Mouse (Mus musculus): Measurements from ENCODE around the gene Nmrk2. TPM values are rescaled to one million over a fixed set of nuclear protein-coding genes. Genes with fewer than 3 reads are reported as not detected.
A peak's percentile ranks its signal among the peaks of the same experiment; 100 is the strongest.

Gene Nmrk2
- polyA plus RNA-seq, 2 experiments: not detected

GRCm38 (mm10) chr10:81244146-81244545 is 42.3 kb upstream of the Nmrk2 start:
- Histone ChIP-seq H3K9ac (replicated peaks) (no peak overlapping the region), H3K4me2 (ENCODE audit: low read depth) (no peak overlapping the region), H3K27me3 (ENCODE audit: control insufficient read depth, insufficient read depth, low read length) (peaks cover 24% of the 10 kb centered on the region), H3K4me1 (replicated peaks; ENCODE audit: control insufficient read depth in 2 of 2, insufficient read depth in 2 of 2, low read length in 1 of 2) (no peaks in the 10 kb centered on the region), H3K4me3 (ENCODE audit: insufficient read depth in 1 of 2, low read depth in 2 of 2, low read length in 2 of 2) (no peak overlapping the region), H3K36me3 (replicated peaks; ENCODE audit: control insufficient read depth, insufficient read depth, low read depth) (no peaks in the 10 kb centered on the region), H3K9me3 (ENCODE audit: control insufficient read depth, low read length) (no peaks in the 10 kb centered on the region), H3K27ac (no peak overlapping the region)
- DNase-seq (ENCODE audit: low read depth in 3 of 3, low spot score in 3 of 3) (no peak), ATAC-seq (ENCODE audit: insufficient read depth) (no peak)
- WGBS (ENCODE audit: insufficient replicate concordance): 57% methylated on average over 4 of the region's 4 CpGs
- TF ChIP-seq EP300 (IDR thresholded peaks at IDR 0.05; ENCODE audit: low read depth) (no peak), CTCF (IDR thresholded peaks at IDR 0.05; ENCODE audit: low read depth) (no peak)

GRCm38 (mm10) chr10:81242021-81242420 is 40.2 kb upstream of the Nmrk2 start:
- Histone ChIP-seq H3K36me3 (replicated peaks; ENCODE audit: control insufficient read depth, insufficient read depth, low read depth) (no peaks in the 10 kb centered on the region), H3K9me3 (ENCODE audit: control insufficient read depth, low read length) (no peaks in the 10 kb centered on the region), H3K4me3 (ENCODE audit: insufficient read depth in 1 of 2, low read depth in 2 of 2, low read length in 2 of 2) (no peak overlapping the region), H3K4me1 (replicated peaks; ENCODE audit: control insufficient read depth in 2 of 2, insufficient read depth in 2 of 2, low read length in 1 of 2) (no peaks in the 10 kb centered on the region), H3K27me3 (ENCODE audit: control insufficient read depth, insufficient read depth, low read length) (peaks cover 28% of the 10 kb centered on the region), H3K9ac (replicated peaks) (no peak overlapping the region), H3K27ac (no peak overlapping the region), H3K4me2 (ENCODE audit: low read depth) (no peak overlapping the region)
- ATAC-seq (ENCODE audit: insufficient read depth) (no peak), DNase-seq (ENCODE audit: low read depth in 3 of 3, low spot score in 3 of 3) (no peak)
- 83% methylated on average over 16 of the region's 16 CpGs for WGBS (ENCODE audit: insufficient replicate concordance)
- TF ChIP-seq CTCF (IDR thresholded peaks at IDR 0.05; ENCODE audit: low read depth): no peak
- no peak for TF ChIP-seq EP300 (IDR thresholded peaks at IDR 0.05; ENCODE audit: low read depth)

- peak in 2 of 3 experiments; percentile 14 to 33 for DNase-seq (ENCODE audit: low read depth in 3 of 3, low spot score in 3 of 3)
- peaks cover 28% of the 10 kb centered on the region for H3K27me3 ChIP-seq (ENCODE audit: control insufficient read depth, insufficient read depth, low read length)
Observed at GRCm38 (mm10) chr10:81240876-81241275, 39.0 kb upstream of the Nmrk2 start.

GRCm38 (mm10) chr10:81238618-81239017 is 36.8 kb upstream of the Nmrk2 start:
- Histone ChIP-seq H3K9me3 (ENCODE audit: control insufficient read depth, low read length) (no peaks in the 10 kb centered on the region), H3K4me1 (replicated peaks; ENCODE audit: control insufficient read depth in 2 of 2, insufficient read depth in 2 of 2, low read length in 1 of 2) (no peaks in the 10 kb centered on the region; a peak in 2 of 4 replicates), H3K4me2 (ENCODE audit: low read depth) (no peak overlapping the region), H3K4me3 (ENCODE audit: insufficient read depth in 1 of 2, low read depth in 2 of 2, low read length in 2 of 2) (no peak overlapping the region), H3K27ac (no peak overlapping the region), H3K27me3 (ENCODE audit: control insufficient read depth, insufficient read depth, low read length) (peaks cover 28% of the 10 kb centered on the region), H3K9ac (replicated peaks) (no peak overlapping the region), H3K36me3 (replicated peaks; ENCODE audit: control insufficient read depth, insufficient read depth, low read depth) (no peaks in the 10 kb centered on the region)
- TF ChIP-seq EP300 (IDR thresholded peaks at IDR 0.05; ENCODE audit: low read depth): no peak
- TF ChIP-seq CTCF (IDR thresholded peaks at IDR 0.05; ENCODE audit: low read depth): no peak
- DNase-seq (ENCODE audit: low read depth in 3 of 3, low spot score in 3 of 3) (no peak), ATAC-seq (ENCODE audit: insufficient read depth) (no peak)
- 81% methylated on average over 2 of the region's 2 CpGs for WGBS (ENCODE audit: insufficient replicate concordance)

More at GRCm38 (mm10) chr10:81240876-81241275, 39.0 kb upstream of the Nmrk2 start:
- H3K36me3 ChIP-seq (replicated peaks; ENCODE audit: control insufficient read depth, insufficient read depth, low read depth): no peaks in the 10 kb centered on the region
- TF ChIP-seq CTCF (IDR thresholded peaks at IDR 0.05; ENCODE audit: low read depth) (peak; percentile 74), EP300 (IDR thresholded peaks at IDR 0.05; ENCODE audit: low read depth) (no peak)
- no peaks in the 10 kb centered on the region for H3K4me1 ChIP-seq (replicated peaks; ENCODE audit: control insufficient read depth in 2 of 2, insufficient read depth in 2 of 2, low read length in 1 of 2)
- H3K9ac ChIP-seq (replicated peaks): no peak overlapping the region
- no peak for ATAC-seq (ENCODE audit: insufficient read depth)
- H3K4me3 ChIP-seq (ENCODE audit: insufficient read depth in 1 of 2, low read depth in 2 of 2, low read length in 2 of 2): no peak overlapping the region
- WGBS (ENCODE audit: insufficient replicate concordance): 20% methylated on average over 13 of the region's 13 CpGs
- H3K9me3 ChIP-seq (ENCODE audit: control insufficient read depth, low read length): no peaks in the 10 kb centered on the region
- H3K27ac ChIP-seq: no peak overlapping the region
- no peak overlapping the region for H3K4me2 ChIP-seq (ENCODE audit: low read depth)

GRCm38 (mm10) chr10:81236471-81237268 is 34.8 kb upstream of the Nmrk2 start:
- H3K4me3 ChIP-seq (ENCODE audit: insufficient read depth in 1 of 2, low read depth in 2 of 2, low read length in 2 of 2): no peak overlapping the region
- ATAC-seq (ENCODE audit: insufficient read depth) (no peak), DNase-seq (ENCODE audit: low read depth in 3 of 3, low spot score in 3 of 3) (no peak)
- peaks cover 27% of the 10 kb centered on the region for H3K27me3 ChIP-seq (ENCODE audit: control insufficient read depth, insufficient read depth, low read length)
- no peak overlapping the region for H3K9ac ChIP-seq (replicated peaks)
- H3K36me3 ChIP-seq (replicated peaks; ENCODE audit: control insufficient read depth, insufficient read depth, low read depth): no peaks in the 10 kb centered on the region
- H3K4me2 ChIP-seq (ENCODE audit: low read depth): no peak overlapping the region
- 66% methylated on average over 12 of the region's 12 CpGs for WGBS (ENCODE audit: insufficient replicate concordance)
- TF ChIP-seq CTCF (IDR thresholded peaks at IDR 0.05; ENCODE audit: low read depth) (no peak), EP300 (IDR thresholded peaks at IDR 0.05; ENCODE audit: low read depth) (no peak)
- H3K4me1 ChIP-seq (replicated peaks; ENCODE audit: control insufficient read depth in 2 of 2, insufficient read depth in 2 of 2, low read length in 1 of 2): peaks cover 2 to 3% of the 10 kb centered on the region in 2 experiments; a peak in 2 of 4 replicates
- no peaks in the 10 kb centered on the region for H3K9me3 ChIP-seq (ENCODE audit: control insufficient read depth, low read length)
- H3K27ac ChIP-seq: no peak overlapping the region
